Mouse (Mus musculus) liver, postnatal 0 days (tissue): Measurements from ENCODE around the gene Nsf.

ENCODE experiments used
- CTCF ChIP-seq: sonication (generic); IDR thresholded peaks from 2 replicates; pipeline ENCODE4 v1.5.1; 2016; ENCODE audit warnings: antibody characterized with exemption, low read depth
- EP300 ChIP-seq: IDR thresholded peaks from 2 replicates; pipeline ENCODE4 v1.6.1; 2016; ENCODE audit warnings: antibody characterized with exemption, low read depth, mild to moderate bottlenecking

GRCm38 (mm10) chr11:103854294-103854693, 99.6 kb downstream of the Nsf start:
- no peak for TF ChIP-seq CTCF
- TF ChIP-seq EP300: no peak
